Mouse (Mus musculus) cerebellum, adult 9-10 months (tissue): ENCODE data around the gene Lmo2.
A peak's percentile ranks its signal among the peaks of the same experiment; 100 is the strongest.

Experiments used
- DNase-seq: peaks from one replicate; pipeline ENCODE4 v3.0.0; 2022

The Lmo2 gene

GRCm38 (mm10) chr2:103957649-103958546 lies at the start of gene Lmo2:
Gene Lmo2 (plus strand): TSS chr2:103957986.
- DNase-seq = no peak

GRCm38 (mm10) chr2:103910601-103911000 lies 47.2 kb upstream of the Lmo2 start:
- DNase-seq = peak; percentile 14

GRCm38 (mm10) chr2:103912481-103913251 lies 45.1 kb upstream of the Lmo2 start:
- no peak for DNase-seq

- DNase-seq = no peak
Observed at GRCm38 (mm10) chr2:103913252-103913650, 44.5 kb upstream of the Lmo2 start.

- no peak for DNase-seq
Observed at GRCm38 (mm10) chr2:103916069-103916468, 41.7 kb upstream of the Lmo2 start.

GRCm38 (mm10) chr2:103917375-103917774 lies 40.4 kb upstream of the Lmo2 start:
- DNase-seq = no peak

- DNase-seq = no peak
Observed at GRCm38 (mm10) chr2:103918375-103918774, 39.4 kb upstream of the Lmo2 start.

GRCm38 (mm10) chr2:103919488-103919887 lies 38.3 kb upstream of the Lmo2 start:
- DNase-seq = no peak

GRCm38 (mm10) chr2:103926586-103927113 lies 31.1 kb upstream of the Lmo2 start:
- no peak for DNase-seq

- no peak for DNase-seq
Observed at GRCm38 (mm10) chr2:103927610-103928145, 30.1 kb upstream of the Lmo2 start.

- DNase-seq = no peak
Observed at GRCm38 (mm10) chr2:103930306-103931019, 27.3 kb upstream of the Lmo2 start.

- DNase-seq = no peak
Observed at GRCm38 (mm10) chr2:103931511-103931911, 26.3 kb upstream of the Lmo2 start.

- DNase-seq = no peak
Observed at GRCm38 (mm10) chr2:103932025-103932424, 25.8 kb upstream of the Lmo2 start.

- DNase-seq = no peak
Observed at GRCm38 (mm10) chr2:103932480-103932879, 25.3 kb upstream of the Lmo2 start.

GRCm38 (mm10) chr2:103934270-103934669 lies 23.5 kb upstream of the Lmo2 start:
- no peak for DNase-seq

- no peak for DNase-seq
Observed at GRCm38 (mm10) chr2:103934670-103935069, 23.1 kb upstream of the Lmo2 start.

GRCm38 (mm10) chr2:103935691-103936435 lies 21.9 kb upstream of the Lmo2 start:
- no peak for DNase-seq

GRCm38 (mm10) chr2:103936666-103937065 lies 21.1 kb upstream of the Lmo2 start:
- DNase-seq = no peak

- no peak for DNase-seq
Observed at GRCm38 (mm10) chr2:103937670-103938069, 20.1 kb upstream of the Lmo2 start.

GRCm38 (mm10) chr2:103938573-103938972 lies 19.2 kb upstream of the Lmo2 start:
- DNase-seq = no peak

- DNase-seq = no peak
Observed at GRCm38 (mm10) chr2:103939003-103939402, 18.8 kb upstream of the Lmo2 start.

- DNase-seq = no peak
Observed at GRCm38 (mm10) chr2:103941085-103941484, 16.7 kb upstream of the Lmo2 start.
